Mouse (Mus musculus) sigmoid colon, adult 10 weeks (tissue): ENCODE data around the gene Gm10521. TPM values are rescaled to one million over a fixed set of nuclear protein-coding genes. Genes with fewer than 3 reads are reported as not detected.

Experiments used
- polyA plus RNA-seq: library from polyadenylated mRNA; stranded (reverse); fragments of 350-450 nt; fragmentation: Illumina TruSeq; extraction: RNeasy Lipid Tissue Mini Kit (QIAGEN cat#74804); gene quantifications from one replicate; pipeline ENCODE4 v1.2.3, GENCODE M21; 2014; ENCODE audit warnings: low read depth, low replicate concordance

Gene Gm10521
- polyA plus RNA-seq: 2.1 TPM

GRCm38 (mm10) chr1:171895364-171895763, at the start of gene Gm10521:
Gene Gm10521 (plus strand): TSS chr1:171895664.

GRCm38 (mm10) chr1:171917305-171918039, 22.0 kb downstream of the Gm10521 start, which contains the start of gene Slamf6:
Gene Slamf6 (plus strand): TSS chr1:171917515.

Other genes starting within 250 kb of the Gm10521 start
- gene Slamf7, start 242.6 kb upstream of the Gm10521 start, polyA plus RNA-seq: 5.3 TPM
- gene Cd48, start 213.7 kb upstream of the Gm10521 start, polyA plus RNA-seq: 22.7 TPM
- gene Slamf1, start 128.5 kb upstream of the Gm10521 start, polyA plus RNA-seq: 0.66 TPM
- 22.0 TPM for gene Cd84, start 56.0 kb upstream of the Gm10521 start, polyA plus RNA-seq
- 4.9 TPM for gene Slamf6, start 21.9 kb downstream of the Gm10521 start, polyA plus RNA-seq
- 1.4 TPM for gene Vangl2, start 132.8 kb downstream of the Gm10521 start, polyA plus RNA-seq
- not detected for gene Nhlh1, start 161.9 kb downstream of the Gm10521 start, polyA plus RNA-seq
- gene Copa, start 186.9 kb downstream of the Gm10521 start, polyA plus RNA-seq: 180 TPM
- 38.8 TPM for gene Ncstn, start 187.1 kb downstream of the Gm10521 start, polyA plus RNA-seq
- 40.4 TPM for gene Pex19, start 231.1 kb downstream of the Gm10521 start, polyA plus RNA-seq